Mouse (Mus musculus) heart, adult 2 months (tissue): ENCODE results near the gene Wdr24. TPM values are rescaled to one million over a fixed set of nuclear protein-coding genes. Genes with fewer than 3 reads are reported as not detected.
"Not testable (repeated sequence)": the region's sequence is repeated elsewhere in the genome, so short reads cannot be mapped to it uniquely, and the experiment has no call there.

Source experiments
- DNase-seq, 2 experiments: peaks; one replicate each; pipeline ENCODE4 v3.0.0; 2021
- H3K27ac ChIP-seq: fragments of 200-600 bp; 2 replicates; pipeline ENCODE4 v1.8.1; 2022
- H3K27me3 ChIP-seq: fragments of 200-500 bp; 2 replicates; pipeline ENCODE4 v1.6.1; 2012; ENCODE audit warnings: mild to moderate bottlenecking, low read length, inconsistent platforms, mixed read lengths; ENCODE audit not compliant: control insufficient read depth, insufficient read depth
- H3K36me3 ChIP-seq: fragments of 200-500 bp; 2 replicates; pipeline ENCODE4 v1.6.1; 2012; ENCODE audit warnings: low read length, inconsistent platforms; ENCODE audit not compliant: control insufficient read depth, insufficient read depth
- H3K4me1 ChIP-seq: fragments of 200-500 bp; 2 replicates; pipeline ENCODE4 v1.6.1; 2011; ENCODE audit warnings: low read length; ENCODE audit not compliant: control insufficient read depth, insufficient read depth
- H3K4me3 ChIP-seq: fragments of 200-600 bp; 2 replicates; pipeline ENCODE4 v1.8.1; 2022
- H3K79me2 ChIP-seq: fragments of 200-500 bp; replicated peaks from 2 replicates; pipeline ENCODE4 v1.6.1; 2012; ENCODE audit warnings: mild to moderate bottlenecking, inconsistent platforms, low read length, moderate library complexity, mixed read lengths; ENCODE audit not compliant: control insufficient read depth, insufficient read depth
- H3K9ac ChIP-seq: fragments of 200-500 bp; 2 replicates; pipeline ENCODE4 v1.6.1; 2012; ENCODE audit warnings: low read depth, mild to moderate bottlenecking, control low read depth, inconsistent platforms, low read length, mixed read lengths
- CTCF ChIP-seq: fragments of 200-600 bp; IDR thresholded peaks from 2 replicates; pipeline ENCODE4 v1.8.1; 2022; ENCODE audit warnings: antibody characterized with exemption, mild to moderate bottlenecking, moderate library complexity
- EP300 ChIP-seq: fragments of 200-500 bp; IDR thresholded peaks from 2 replicates; pipeline ENCODE4 v1.6.1; 2011; ENCODE audit warnings: low read depth, low read length, control low read depth; ENCODE audit not compliant: insufficient read depth
- POLR2A ChIP-seq: fragments of 200-500 bp; IDR thresholded peaks from 2 replicates; pipeline ENCODE4 v1.6.1; 2011; ENCODE audit warnings: mild to moderate bottlenecking, low read depth, low read length, control low read depth; ENCODE audit not compliant: insufficient read depth
- WGBS: fragments of 180-500 bp; shearing (Covaris S2); methylation state at CpG from one replicate; pipeline ENCODE4 v1.1.7; 2018; 5-methylcytosine and 5-hydroxymethylcytosine counted together
- intact Hi-C: fragments of 180-260 bp; cut with DNase I; formaldehyde crosslinking; loops from one replicate; pipeline ENCODE4 v1.15.1; 2025
- polyA plus RNA-seq: library from polyadenylated mRNA; depleted of rRNA; stranded (reverse); fragments of >200 nt; gene quantifications from 2 replicates; pipeline ENCODE4 v1.2.3, GENCODE M21; 2012
- total RNA-seq, 2 experiments: library from RNA; stranded (reverse); gene quantifications; 2 replicates each; pipeline ENCODE4 v1.2.3; 2021

Wdr24 gene
- total and polyA plus RNA-seq, 3 experiments, result 11.0 to 20.4 (median 11.1) TPM

DNA sequence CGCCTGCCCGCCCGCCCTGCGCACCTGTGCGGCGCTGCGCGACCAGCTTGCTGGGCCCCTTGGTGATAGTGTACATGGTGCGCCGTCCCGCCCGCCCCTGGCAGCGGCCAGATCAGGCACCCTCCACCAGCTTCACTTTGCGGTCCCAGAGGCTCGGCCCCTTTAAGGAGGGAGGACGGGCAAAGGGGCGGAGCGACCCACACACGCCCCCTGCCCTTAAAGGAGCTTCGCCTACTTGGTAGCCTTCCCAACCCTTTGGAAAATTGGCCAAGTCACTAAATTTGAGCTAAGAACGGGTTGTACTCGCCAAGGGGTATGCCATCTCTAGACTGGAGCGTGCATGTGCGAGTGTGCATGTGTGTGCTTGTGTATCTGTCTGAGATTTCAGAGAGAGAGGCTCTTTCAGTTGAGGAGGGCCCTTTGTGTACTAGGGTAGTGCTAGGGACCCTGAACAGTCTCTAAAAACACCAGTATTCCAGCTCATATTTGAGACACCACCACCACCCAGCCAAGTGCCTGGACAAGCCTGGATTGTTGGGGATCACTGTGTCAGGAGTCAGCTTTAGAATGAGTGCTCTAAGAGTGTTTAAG is 45.3 kb downstream of the Wdr24 start, which contains the start of gene Mcrip2:
Mcrip2 (minus strand) TSS at position 164 of the 591 bp plus-strand sequence.
- Histone ChIP-seq H3K79me2 (peaks cover 3% of the 10 kb centered on the region), H3K27ac (peak within 1 kb of the TSS; percentile 94), H3K4me3 (peak within 1 kb of the TSS; percentile 100), H3K4me1 (peaks cover 3% of the 10 kb centered on the region), H3K27me3 (no peaks in the 10 kb centered on the region), H3K36me3 (no peaks in the 10 kb centered on the region), H3K9ac (peak within 1 kb of the TSS; percentile 92)
- intact Hi-C loops, result loop anchor here (5.0 kb wide), 2 partner anchors 36 to 619 kb away; partner anchors contain the start of gene Stub1
- TF ChIP-seq EP300 (peak; percentile 80; the same call in 1 of the 2 replicates), POLR2A (peak; percentile 82; the same call in 1 of the 2 replicates), CTCF (0 out of 2 replicates have a peak, but pooled peaks have one; percentile 5)
- under 1% methylated on average over 24 of the region's 24 CpGs for WGBS
- DNase-seq, result peak; percentile 90

DNA sequence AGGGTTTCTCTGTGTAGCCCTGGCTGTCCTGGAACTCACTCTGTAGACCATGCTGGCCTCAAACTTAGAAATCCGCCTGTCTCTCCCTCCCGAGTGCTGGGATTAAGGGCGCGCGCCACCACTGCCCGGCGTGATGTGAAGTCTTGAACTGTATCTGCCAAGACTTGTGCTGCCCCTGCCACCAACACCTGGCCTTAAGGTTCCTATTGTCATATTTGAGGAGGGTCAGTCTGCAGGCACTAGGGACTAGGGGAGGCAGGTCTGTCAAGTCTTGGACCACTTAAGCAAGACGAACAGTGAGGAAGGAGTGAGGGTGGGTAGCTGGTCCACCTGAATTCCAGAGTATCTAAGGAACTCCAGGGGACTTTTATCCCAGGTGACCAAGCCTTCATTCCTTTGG is 46.1 kb downstream of the Wdr24 start:
- Histone ChIP-seq H3K27me3 (no peaks in the 10 kb centered on the region), H3K4me1 (peaks cover 7% of the 10 kb centered on the region), H3K79me2 (peaks cover 3% of the 10 kb centered on the region), H3K27ac (no peak overlapping the region), H3K36me3 (no peaks in the 10 kb centered on the region), H3K9ac (no peak overlapping the region), H3K4me3 (no peak overlapping the region)
- intact Hi-C loops, result loop anchor here (5.0 kb wide), 2 partner anchors 37 to 618 kb away; partner anchors contain the start of gene Stub1
- TF ChIP-seq CTCF, result no peak
- TF ChIP-seq POLR2A, result no peak
- TF ChIP-seq EP300, result no peak
- 84% methylated on average over 8 of the region's 8 CpGs for whole genome bisulfite sequencing
- DNase-seq, result no peak

DNA sequence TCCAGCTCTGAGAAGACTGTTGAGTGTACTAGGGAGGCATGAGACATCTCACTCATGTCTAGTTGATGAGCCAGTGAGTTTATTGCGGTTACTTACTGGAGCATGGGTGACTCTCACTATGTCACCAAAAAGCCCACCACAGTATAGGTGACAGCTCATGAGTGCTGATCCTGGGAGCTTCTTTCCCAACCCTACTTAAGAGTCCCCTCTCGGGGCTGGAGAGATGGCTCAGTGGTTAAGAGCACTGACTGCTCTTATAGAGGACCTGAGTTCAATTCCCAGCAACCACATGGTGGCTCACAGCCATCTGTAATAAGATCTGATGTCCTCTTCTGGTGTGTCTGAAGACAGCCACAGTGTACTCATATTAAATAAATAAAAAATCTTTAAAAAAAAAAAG is 46.5 kb downstream of the Wdr24 start:
- Histone ChIP-seq H3K4me3 (no peak overlapping the region), H3K27me3 (no peaks in the 10 kb centered on the region), H3K36me3 (no peaks in the 10 kb centered on the region), H3K9ac (no peak overlapping the region), H3K79me2 (peaks cover 3% of the 10 kb centered on the region), H3K27ac (no peak overlapping the region), H3K4me1 (peaks cover 7% of the 10 kb centered on the region)
- 95% methylated on average over 2 of the region's 2 CpGs for WGBS
- intact Hi-C loops, result loop anchor here (5.0 kb wide), 2 partner anchors 38 to 617 kb away; partner anchors contain the start of gene Stub1
- DNase-seq, result no peak
- TF ChIP-seq POLR2A (no peak), CTCF (no peak), EP300 (no peak)

DNA sequence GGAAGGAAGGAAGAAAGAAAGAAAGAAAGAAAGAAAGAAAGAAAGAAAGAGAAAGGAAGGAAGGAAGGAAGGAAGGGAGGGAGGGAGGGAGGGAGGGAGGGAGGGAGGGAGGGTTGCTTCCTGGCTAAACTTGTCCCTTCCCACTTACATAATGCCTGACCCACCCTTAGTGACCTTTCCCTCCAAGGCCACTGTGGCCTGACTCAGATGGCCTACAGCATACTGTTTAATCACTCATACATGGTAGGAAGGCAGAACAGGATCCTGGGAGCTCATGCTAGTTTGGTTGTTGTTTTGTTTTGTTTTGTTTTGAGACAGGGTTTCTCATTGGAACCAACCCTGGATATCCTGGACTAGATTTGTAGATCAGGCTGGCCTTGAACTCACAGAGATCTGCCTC is 48.1 kb downstream of the Wdr24 start:
- H3K4me3 ChIP-seq, H3K9ac ChIP-seq, DNase-seq, intact Hi-C loops, H3K27me3 ChIP-seq, H3K27ac ChIP-seq, H3K4me1 ChIP-seq, H3K79me2 ChIP-seq, H3K36me3 ChIP-seq: not testable (repeated sequence)

DNA sequence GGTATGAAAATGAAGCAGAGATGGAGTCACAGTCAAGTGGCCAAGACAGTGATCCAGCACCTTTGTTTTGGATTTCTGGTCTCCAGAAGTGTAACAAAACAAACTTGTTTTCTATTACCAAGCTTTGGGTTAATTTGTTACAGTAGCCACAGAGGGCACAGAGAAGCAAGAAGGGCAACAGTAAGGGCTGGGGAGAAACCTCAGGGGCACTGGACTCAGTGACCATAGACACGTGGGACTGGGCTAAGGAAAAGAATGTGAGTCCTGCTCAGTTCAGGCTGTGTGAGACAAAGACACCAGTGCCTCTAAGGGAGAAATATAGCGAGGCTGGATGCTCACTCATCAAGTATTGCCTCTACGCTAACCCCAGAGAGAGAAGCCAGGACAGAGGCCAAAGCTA is 49.2 kb downstream of the Wdr24 start:
- DNase-seq, result no peak
- H3K4me3 ChIP-seq, result no peak overlapping the region
- WGBS, result 85% methylated on average over 3 of the region's 3 CpGs
- no peaks in the 10 kb centered on the region for H3K36me3 ChIP-seq
- no peak overlapping the region for H3K9ac ChIP-seq
- intact Hi-C loops, result no loop called here
- no peak for TF ChIP-seq EP300
- no peak for TF ChIP-seq CTCF
- H3K27me3 ChIP-seq, result no peaks in the 10 kb centered on the region
- H3K79me2 ChIP-seq, result no peaks in the 10 kb centered on the region; the same call in 1 of the 2 replicates
- peaks cover 9% of the 10 kb centered on the region for H3K4me1 ChIP-seq
- no peak overlapping the region for H3K27ac ChIP-seq

DNA sequence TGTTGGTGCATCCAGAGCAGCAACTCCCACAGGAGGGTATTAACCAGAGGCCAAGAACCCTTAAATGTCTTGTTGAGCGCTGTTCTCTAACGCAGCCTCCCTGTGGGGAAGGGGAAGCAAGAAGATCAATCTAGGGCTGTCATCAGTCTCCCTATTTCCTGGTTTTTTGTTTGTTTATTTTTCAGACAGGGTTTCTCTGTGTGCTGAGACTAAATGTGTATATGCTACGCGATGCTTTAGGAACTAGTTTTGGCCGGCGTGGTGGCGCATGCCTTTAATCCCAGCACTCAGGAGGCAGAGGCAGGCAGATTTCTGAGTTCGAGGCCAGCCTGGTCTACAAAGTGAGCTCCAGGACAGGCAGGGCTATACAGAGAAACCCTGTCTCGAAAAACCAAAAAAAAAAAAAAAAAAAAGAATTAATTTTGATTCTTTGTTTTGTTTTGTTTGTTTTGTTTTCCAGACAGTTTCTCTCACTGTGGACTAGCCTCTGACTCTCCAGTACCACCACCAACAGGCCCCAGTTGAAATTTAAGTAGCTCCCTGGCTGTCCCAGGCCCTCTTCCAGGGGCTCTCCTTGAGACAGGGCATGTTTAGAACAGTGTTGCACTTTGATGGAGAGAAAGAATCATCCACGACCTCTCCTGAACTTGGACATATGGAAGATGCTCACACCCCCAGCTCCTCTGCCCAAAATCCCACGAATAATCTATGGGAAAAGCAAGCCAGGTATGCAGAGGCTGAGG is 50.1 kb downstream of the Wdr24 start:
- WGBS, result 78% methylated on average over 11 of the region's 11 CpGs
- no peak overlapping the region for H3K27ac ChIP-seq
- no peaks in the 10 kb centered on the region for H3K27me3 ChIP-seq
- no peaks in the 10 kb centered on the region for H3K79me2 ChIP-seq
- TF ChIP-seq EP300 (no peak), CTCF (no peak), POLR2A (no peak)
- peaks cover 9% of the 10 kb centered on the region for H3K4me1 ChIP-seq
- no peak overlapping the region for H3K4me3 ChIP-seq
- H3K9ac ChIP-seq, result no peak overlapping the region
- intact Hi-C loops, result no loop called here
- H3K36me3 ChIP-seq, result no peaks in the 10 kb centered on the region
- no peak for DNase-seq
